Mouse (Mus musculus): ENCODE results near the gene Zdhhc18.
A peak's percentile ranks its signal among the peaks of the same experiment; 100 is the strongest.
"Not testable (repeated sequence)": the region's sequence is repeated elsewhere in the genome, so short reads cannot be mapped to it uniquely, and the experiment has no call there.

The Zdhhc18 gene

DNA sequence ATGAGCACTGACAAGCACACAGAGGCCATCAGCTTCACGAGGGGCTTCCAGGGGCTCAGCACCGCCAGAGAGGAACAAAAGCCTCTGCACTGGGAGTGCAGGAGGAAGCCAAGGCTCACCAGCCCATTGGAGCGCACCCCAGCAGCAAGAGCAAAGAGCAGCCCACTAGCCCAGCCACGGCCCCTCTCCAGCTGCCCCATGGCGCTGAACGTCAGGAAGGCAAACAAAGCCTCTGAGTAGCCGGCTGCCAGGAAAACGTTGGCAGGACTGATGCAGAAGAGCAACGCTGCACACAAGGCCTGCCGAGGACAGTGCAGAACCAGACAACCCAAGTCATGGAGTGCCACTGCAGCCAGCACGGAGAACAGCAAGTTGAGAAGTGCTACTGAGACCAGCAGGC, 15.2 kb upstream of the Zdhhc18 start:
- DNase-seq (ENCODE audit: inconsistent age in 2 of 2, low spot score in 1 of 2): no peak

DNA sequence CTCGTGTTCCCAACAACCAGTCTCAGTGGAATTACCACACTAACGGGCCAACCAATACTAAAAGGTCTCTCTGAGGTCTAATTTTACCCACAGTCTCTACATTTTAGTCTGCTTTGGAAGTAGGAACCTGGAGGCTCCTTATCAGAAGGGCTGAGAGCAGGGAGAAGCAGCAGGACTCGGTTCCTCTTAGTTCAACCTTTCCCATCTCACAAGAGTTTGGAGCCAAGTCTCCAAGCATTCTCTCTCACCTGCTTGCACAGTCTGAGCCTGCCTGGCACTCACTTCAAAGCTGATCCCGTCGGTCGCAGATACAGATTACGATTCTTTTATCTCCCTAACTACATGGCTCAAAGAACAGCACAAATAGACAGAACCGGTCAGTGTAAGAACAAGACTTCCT, 13.0 kb upstream of the Zdhhc18 start:
- peak in 1 of 2 experiments; percentile 61 for DNase-seq (ENCODE audit: inconsistent age in 2 of 2, low spot score in 1 of 2)

GRCm38 (mm10) chr4:133662421-133662820, 12.5 kb upstream of the Zdhhc18 start:
- no peak for DNase-seq (ENCODE audit: inconsistent age in 2 of 2, low spot score in 1 of 2)

- DNase-seq (ENCODE audit: inconsistent age in 2 of 2, low spot score in 1 of 2): peak; percentile 82 to 92
These were observed 10.5 kb upstream of the Zdhhc18 start for GRCm38 (mm10) chr4:133660193-133661155.

GRCm38 (mm10) chr4:133659497-133660192, 9.7 kb upstream of the Zdhhc18 start:
- peak; percentile 62 to 83 for DNase-seq (ENCODE audit: inconsistent age in 2 of 2, low spot score in 1 of 2)

GRCm38 (mm10) chr4:133658729-133659128, 8.8 kb upstream of the Zdhhc18 start:
- no peak for DNase-seq (ENCODE audit: inconsistent age in 2 of 2, low spot score in 1 of 2)

GRCm38 (mm10) chr4:133657829-133658458, 8.0 kb upstream of the Zdhhc18 start:
- no peak for DNase-seq (ENCODE audit: inconsistent age in 2 of 2, low spot score in 1 of 2)

- DNase-seq (ENCODE audit: inconsistent age in 2 of 2, low spot score in 1 of 2): no peak
These were observed 7.0 kb upstream of the Zdhhc18 start for GRCm38 (mm10) chr4:133656997-133657396.

GRCm38 (mm10) chr4:133656294-133656693, 6.3 kb upstream of the Zdhhc18 start:
- no peak for DNase-seq (ENCODE audit: inconsistent age in 2 of 2, low spot score in 1 of 2)

GRCm38 (mm10) chr4:133654070-133654469, 4.1 kb upstream of the Zdhhc18 start:
- DNase-seq (ENCODE audit: inconsistent age in 2 of 2, low spot score in 1 of 2): not testable (repeated sequence)

DNA sequence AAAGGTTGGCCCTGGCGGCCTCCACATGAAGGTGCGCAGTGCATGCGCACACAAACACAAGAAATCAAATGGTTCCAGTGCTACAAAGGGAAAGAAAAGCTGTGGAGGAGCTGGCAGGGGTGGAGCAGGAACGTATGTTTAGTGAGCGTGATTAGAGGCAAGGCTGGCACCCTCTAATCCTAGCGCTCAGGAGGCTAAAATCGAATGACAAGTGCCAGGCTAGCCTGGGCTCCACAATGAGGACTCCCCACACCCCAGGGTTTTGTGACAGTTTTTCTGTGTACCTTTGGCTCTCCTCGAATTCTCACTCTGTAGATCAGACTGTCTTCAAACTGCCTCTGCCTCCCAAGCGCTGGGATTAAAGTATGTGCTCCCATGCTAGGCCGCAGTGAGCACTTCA, 2.8 kb upstream of the Zdhhc18 start:
- no peak for DNase-seq (ENCODE audit: inconsistent age in 2 of 2, low spot score in 1 of 2)

GRCm38 (mm10) chr4:133651986-133652385, 2.0 kb upstream of the Zdhhc18 start:
- peak in 1 of 2 experiments; percentile 72 for DNase-seq (ENCODE audit: inconsistent age in 2 of 2, low spot score in 1 of 2)

- no peak for DNase-seq (ENCODE audit: inconsistent age in 2 of 2, low spot score in 1 of 2)
These were observed 1.5 kb upstream of the Zdhhc18 start for GRCm38 (mm10) chr4:133651445-133651844.

GRCm38 (mm10) chr4:133649464-133649863, 490 bp downstream of the Zdhhc18 start:
- DNase-seq (ENCODE audit: inconsistent age in 2 of 2, low spot score in 1 of 2): not testable (repeated sequence)

- DNase-seq (ENCODE audit: inconsistent age in 2 of 2, low spot score in 1 of 2): no peak
These were observed 4.3 kb downstream of the Zdhhc18 start for GRCm38 (mm10) chr4:133645680-133646079.

GRCm38 (mm10) chr4:133645195-133645594, 4.8 kb downstream of the Zdhhc18 start:
- DNase-seq (ENCODE audit: inconsistent age in 2 of 2, low spot score in 1 of 2): no peak

DNA sequence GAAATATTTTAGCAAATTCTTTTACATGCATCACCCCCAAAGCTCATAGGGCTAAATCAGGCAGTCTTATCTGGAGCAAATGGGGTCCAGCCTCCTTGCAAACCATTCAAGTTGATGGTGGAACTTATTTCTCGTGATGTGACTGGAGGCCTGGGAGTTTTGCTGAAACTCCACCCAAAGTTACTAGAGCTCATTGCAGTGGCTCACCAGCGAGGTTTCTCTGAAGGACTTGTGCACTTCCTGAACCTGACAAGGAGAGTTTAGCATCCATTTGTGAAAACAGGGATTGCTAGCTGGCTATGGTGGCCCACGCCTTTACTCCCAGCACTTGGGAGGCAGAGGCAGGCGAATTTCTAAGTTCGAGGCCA, 15.9 kb downstream of the Zdhhc18 start:
- DNase-seq (ENCODE audit: inconsistent age in 2 of 2, low spot score in 1 of 2): no peak

GRCm38 (mm10) chr4:133633332-133634042, 16.5 kb downstream of the Zdhhc18 start:
- DNase-seq (ENCODE audit: inconsistent age in 2 of 2, low spot score in 1 of 2): peak; percentile 92 to 96

- peak; percentile 66 to 71 for DNase-seq (ENCODE audit: inconsistent age in 2 of 2, low spot score in 1 of 2)
These were observed 17.2 kb downstream of the Zdhhc18 start for GRCm38 (mm10) chr4:133632483-133633327.

Data from adrenal gland, adult (tissue).